Mouse (Mus musculus) activated CD4-positive, CD25-positive, alpha-beta regulatory T cell (primary cell): ENCODE results near the gene Ly6g6c. TPM values are rescaled to one million over a fixed set of nuclear protein-coding genes. Genes with fewer than 3 reads are reported as not detected.

ENCODE experiments used
- polyA plus RNA-seq, 2 experiments: library from polyadenylated mRNA; unstranded; fragments of 100-300 nt; shearing (Covaris generic); gene quantifications; one replicate each; pipeline ENCODE4 v1.2.1; 2017

Ly6g6c gene
- polyA plus RNA-seq, 2 experiments from 2014 or later, result not detected

Other genes with a start within 250 kb of the Ly6g6c start
- gene Stk19, start 228.4 kb upstream of the Ly6g6c start, polyA plus RNA-seq, result 10 to 100 TPM; 37.4 to 47.4 TPM
- 10 to 100 TPM; 47.0 to 49.6 TPM for gene Dxo, start 228.4 kb upstream of the Ly6g6c start, polyA plus RNA-seq
- gene Skiv2l, start 215.2 kb upstream of the Ly6g6c start, polyA plus RNA-seq, result 100 to 1,000 TPM in 1 of 2 experiments, 10 to 100 TPM in 1; 81.8 to 107 TPM
- gene Nelfe, start 215.0 kb upstream of the Ly6g6c start, polyA plus RNA-seq, result 10 to 100 TPM; 37.9 to 46.0 TPM
- 1 to 10 TPM; 1.8 to 8.9 TPM for gene Cfb, start 202.9 kb upstream of the Ly6g6c start, polyA plus RNA-seq
- under 1 TPM; 0.16 to 0.74 TPM for gene Zbtb12, start 185.9 kb upstream of the Ly6g6c start, polyA plus RNA-seq
- gene Gm20547, start 183.3 kb upstream of the Ly6g6c start, polyA plus RNA-seq, result not detected
- 1 to 10 TPM; 1.6 to 4.0 TPM for gene C2, start 167.1 kb upstream of the Ly6g6c start, polyA plus RNA-seq
- gene Ehmt2, start 166.9 kb upstream of the Ly6g6c start, polyA plus RNA-seq, result 10 to 100 TPM; 60.3 to 72.7 TPM
- gene Slc44a4, start 150.9 kb upstream of the Ly6g6c start, polyA plus RNA-seq, result not detected
- 10 to 100 TPM; 55.1 to 60.0 TPM for gene Neu1, start 134.1 kb upstream of the Ly6g6c start, polyA plus RNA-seq
- gene Hspa1b, start 106.2 kb upstream of the Ly6g6c start, polyA plus RNA-seq, result 10 to 100 TPM in 1 of 2 experiments, under 1 TPM in 1; 0.70 to 78.1 TPM
- gene Gm20481, start 95.5 kb upstream of the Ly6g6c start, polyA plus RNA-seq, result 1 to 10 TPM in 1 of 2 experiments, not detected in 1; 2.5 TPM
- 10 to 100 TPM in 1 of 2 experiments, not detected in 1; 18.3 TPM for gene Hspa1a, start 93.2 kb upstream of the Ly6g6c start, polyA plus RNA-seq
- under 1 TPM; 0.27 to 0.50 TPM for gene Hspa1l, start 92.7 kb upstream of the Ly6g6c start, polyA plus RNA-seq
- 10 to 100 TPM; 79.0 to 93.1 TPM for gene Lsm2, start 83.5 kb upstream of the Ly6g6c start, polyA plus RNA-seq
- gene Vars, start 64.4 kb upstream of the Ly6g6c start, polyA plus RNA-seq, result 100 to 1,000 TPM; 126 to 153 TPM
- gene Vwa7, start 48.8 kb upstream of the Ly6g6c start, polyA plus RNA-seq, result under 1 TPM in 1 of 2 experiments, not detected in 1; 0.52 TPM
- gene Sapcd1, start 37.4 kb upstream of the Ly6g6c start, polyA plus RNA-seq, result under 1 TPM; 0.36 to 0.48 TPM
- gene Msh5, start 18.6 kb upstream of the Ly6g6c start, polyA plus RNA-seq, result 1 to 10 TPM in 1 of 2 experiments, under 1 TPM in 1; 0.87 to 2.6 TPM
- gene Clic1, start 15.4 kb upstream of the Ly6g6c start, polyA plus RNA-seq, result 100 to 1,000 TPM; 647 to 661 TPM
- gene Ddah2, start 6.4 kb upstream of the Ly6g6c start, polyA plus RNA-seq, result 1 to 10 TPM in 1 of 2 experiments, under 1 TPM in 1; 0.83 to 2.7 TPM
- gene Mpig6b, start 796 bp downstream of the Ly6g6c start, polyA plus RNA-seq, result not detected
- gene Ly6g6e, start 11.5 kb downstream of the Ly6g6c start, polyA plus RNA-seq, result under 1 TPM in 1 of 2 experiments, not detected in 1; 0.15 TPM
- not detected for gene Ly6g6d, start 12.7 kb downstream of the Ly6g6c start, polyA plus RNA-seq
- under 1 TPM in 1 of 2 experiments, not detected in 1; 0.26 TPM for gene Ly6g6f, start 20.2 kb downstream of the Ly6g6c start, polyA plus RNA-seq
- gene Abhd16a, start 23.9 kb downstream of the Ly6g6c start, polyA plus RNA-seq, result 10 to 100 TPM; 59.7 to 60.5 TPM
- under 1 TPM in 1 of 2 experiments, not detected in 1; 0.36 TPM for gene Ly6g5c, start 42.9 kb downstream of the Ly6g6c start, polyA plus RNA-seq
- gene Ly6g5b, start 50.0 kb downstream of the Ly6g6c start, polyA plus RNA-seq, result 1 to 10 TPM; 3.4 to 9.5 TPM
- gene Gpank1, start 56.1 kb downstream of the Ly6g6c start, polyA plus RNA-seq, result 10 to 100 TPM; 53.8 to 59.4 TPM
- 100 to 1,000 TPM; 351 to 388 TPM for gene Csnk2b, start 56.7 kb downstream of the Ly6g6c start, polyA plus RNA-seq
- 1 to 10 TPM in 1 of 2 experiments, under 1 TPM in 1; 0.88 to 2.4 TPM for gene D17H6S53E, start 61.0 kb downstream of the Ly6g6c start, polyA plus RNA-seq
- gene Apom, start 66.7 kb downstream of the Ly6g6c start, polyA plus RNA-seq, result under 1 TPM; 0.28 to 0.37 TPM
- 10 to 100 TPM; 61.6 to 63.2 TPM for gene Bag6, start 69.8 kb downstream of the Ly6g6c start, polyA plus RNA-seq
- 10 to 100 TPM; 33.4 to 33.5 TPM for gene Prrc2a, start 99.5 kb downstream of the Ly6g6c start, polyA plus RNA-seq
- 10 to 100 TPM in 1 of 2 experiments, 1 to 10 TPM in 1; 5.5 to 18.3 TPM for gene Aif1, start 110.7 kb downstream of the Ly6g6c start, polyA plus RNA-seq
- gene Lst1, start 123.1 kb downstream of the Ly6g6c start, polyA plus RNA-seq, result 10 to 100 TPM in 1 of 2 experiments, 1 to 10 TPM in 1; 8.9 to 14.6 TPM
- 1,000 to 10,000 TPM; 1,461 to 1,672 TPM for gene Ltb, start 129.1 kb downstream of the Ly6g6c start, polyA plus RNA-seq
- gene Tnf, start 136.6 kb downstream of the Ly6g6c start, polyA plus RNA-seq, result 10 to 100 TPM; 27.9 to 30.5 TPM
- 100 to 1,000 TPM in 1 of 2 experiments, 10 to 100 TPM in 1; 94.1 to 110 TPM for gene Lta, start 140.0 kb downstream of the Ly6g6c start, polyA plus RNA-seq
- 1 to 10 TPM in 1 of 2 experiments, not detected in 1; 1.2 TPM for gene Gm16181, start 155.4 kb downstream of the Ly6g6c start, polyA plus RNA-seq
- gene Atp6v1g2, start 168.3 kb downstream of the Ly6g6c start, polyA plus RNA-seq, result 1 to 10 TPM; 4.2 to 9.7 TPM
- 10 to 100 TPM; 20.6 to 22.5 TPM for gene Nfkbil1, start 170.4 kb downstream of the Ly6g6c start, polyA plus RNA-seq
- gene Ddx39b, start 176.4 kb downstream of the Ly6g6c start, polyA plus RNA-seq, result 100 to 1,000 TPM; 227 to 243 TPM
- gene H2-D1, start 197.3 kb downstream of the Ly6g6c start, polyA plus RNA-seq, result 1,000 to 10,000 TPM; 4,556 to 6,565 TPM